Mouse (Mus musculus): Measurements from ENCODE around the gene Cd55. TPM values are rescaled to one million over a fixed set of nuclear protein-coding genes. Genes with fewer than 3 reads are reported as not detected.
A peak's percentile ranks its signal among the peaks of the same experiment; 100 is the strongest.

Cd55 gene
- polyA plus RNA-seq (2015; fragmentation: Nextera tagmentation; extraction: Ambion mirVana): 4.1 and 5.9 TPM in 2 replicates

DNA sequence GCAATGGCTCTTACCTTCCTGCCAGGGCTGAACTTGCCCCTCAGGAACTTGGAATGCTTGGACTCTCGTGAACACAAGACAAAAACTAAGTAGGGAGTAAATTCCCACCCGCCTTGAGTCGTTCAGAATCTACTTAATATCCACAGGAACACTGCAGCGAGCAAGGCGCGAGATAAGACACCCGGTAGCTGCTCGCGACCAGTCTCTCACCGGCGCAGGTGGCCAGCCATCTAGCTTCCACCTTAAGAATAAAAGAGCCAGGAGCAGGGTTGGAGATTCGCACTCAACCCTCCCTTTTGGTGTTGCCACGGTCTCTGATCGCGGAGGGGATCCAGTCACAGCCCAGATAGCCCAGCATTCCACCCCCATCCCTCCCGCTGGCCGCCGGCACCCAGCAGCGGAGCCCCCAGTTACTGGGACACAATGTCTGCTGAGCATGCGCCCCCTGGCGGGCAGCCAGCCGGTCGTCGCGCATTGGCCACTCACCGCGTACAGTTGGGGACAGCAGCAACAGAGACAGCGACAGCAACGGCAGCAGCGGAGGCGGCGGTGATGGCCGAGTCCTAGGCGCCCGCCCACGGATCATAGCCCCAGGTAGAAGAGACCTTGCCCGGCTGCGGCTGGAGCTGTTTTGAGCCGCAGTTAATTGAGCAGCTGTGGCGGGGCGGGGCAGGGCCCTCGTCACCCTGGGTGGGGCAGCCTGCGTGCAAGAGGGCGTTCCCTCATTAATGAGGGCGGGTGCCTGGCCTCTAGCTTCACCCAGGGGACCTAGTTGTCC, at the start of gene Cd55:
Gene Cd55, minus strand, starts transcription at position 661 of the 778 bp plus-strand sequence.
- no peak within 1 kb of the TSS for H3K27ac ChIP-seq (ENCODE audit: low read length)
- H3K9ac ChIP-seq (replicated peaks; ENCODE audit: low read depth, low read length): peak within 1 kb of the TSS; percentile 61
- peak; percentile 98 for ATAC-seq
- WGBS: 0% methylated on average over 45 of the region's 45 CpGs
- peak within 1 kb of the TSS; percentile 70 for H3K4me3 ChIP-seq (replicated peaks; ENCODE audit: low read length)
- peaks cover 4% of the 10 kb centered on the region; the same call in 1 of the 2 replicates for H3K4me1 ChIP-seq (replicated peaks; ENCODE audit: control insufficient read depth, insufficient read depth, low read length)
- peak within 1 kb of the TSS; percentile 76 for H3K4me2 ChIP-seq (ENCODE audit: low read length)
- H3K36me3 ChIP-seq (ENCODE audit: control insufficient read depth, insufficient read depth): no peaks in the 10 kb centered on the region
- no peaks in the 10 kb centered on the region for H3K9me3 ChIP-seq (ENCODE audit: control insufficient read depth, low read length)
- no peaks in the 10 kb centered on the region for H3K27me3 ChIP-seq (replicated peaks; ENCODE audit: control insufficient read depth, insufficient read depth, low read length)

DNA sequence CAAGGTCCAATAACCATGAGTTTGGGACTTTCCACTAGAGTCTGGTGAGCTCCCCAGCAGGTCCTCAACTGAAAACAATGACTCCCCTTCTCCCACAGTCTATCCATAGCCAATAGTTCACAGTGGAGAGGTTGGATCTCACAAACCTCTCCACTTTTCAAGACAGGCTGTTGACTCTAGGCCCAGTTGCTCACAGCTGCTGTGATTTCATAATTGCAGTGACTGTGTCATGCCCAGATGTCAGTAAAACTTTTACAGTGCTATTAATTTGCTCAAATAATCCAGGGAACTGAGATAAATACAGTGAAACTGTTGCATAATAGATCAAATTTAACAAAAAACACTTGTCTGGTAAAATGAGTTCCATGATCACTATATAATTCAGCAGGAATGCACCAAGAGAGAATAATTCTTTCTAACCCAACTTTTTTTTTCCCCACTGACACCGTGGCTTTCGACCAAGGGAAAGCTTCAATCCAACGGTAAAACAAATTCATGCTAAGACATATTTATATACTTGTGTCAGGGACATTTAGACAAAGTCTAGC, 49.4 kb upstream of the Cd55 start:
- Histone ChIP-seq H3K27ac (ENCODE audit: low read length) (no peak overlapping the region), H3K9ac (replicated peaks; ENCODE audit: low read depth, low read length) (no peak overlapping the region), H3K4me3 (replicated peaks; ENCODE audit: low read length) (no peak overlapping the region), H3K4me1 (replicated peaks; ENCODE audit: control insufficient read depth, insufficient read depth, low read length) (no peaks in the 10 kb centered on the region), H3K4me2 (ENCODE audit: low read length) (no peak overlapping the region), H3K36me3 (ENCODE audit: control insufficient read depth, insufficient read depth) (no peaks in the 10 kb centered on the region), H3K9me3 (ENCODE audit: control insufficient read depth, low read length) (no peaks in the 10 kb centered on the region), H3K27me3 (replicated peaks; ENCODE audit: control insufficient read depth, insufficient read depth, low read length) (no peaks in the 10 kb centered on the region)
- no peak for ATAC-seq
- 90% methylated on average over 3 of the region's 3 CpGs for WGBS

- H3K4me1 ChIP-seq (replicated peaks; ENCODE audit: control insufficient read depth, insufficient read depth, low read length): no peaks in the 10 kb centered on the region
- no peak overlapping the region for H3K27ac ChIP-seq (ENCODE audit: low read length)
- H3K36me3 ChIP-seq (ENCODE audit: control insufficient read depth, insufficient read depth): no peaks in the 10 kb centered on the region
- H3K27me3 ChIP-seq (replicated peaks; ENCODE audit: control insufficient read depth, insufficient read depth, low read length): no peaks in the 10 kb centered on the region
- no peak overlapping the region for H3K9ac ChIP-seq (replicated peaks; ENCODE audit: low read depth, low read length)
- no peaks in the 10 kb centered on the region for H3K9me3 ChIP-seq (ENCODE audit: control insufficient read depth, low read length)
- 62% methylated on average over 2 of the region's 2 CpGs for WGBS
- ATAC-seq: no peak
- no peak overlapping the region for H3K4me2 ChIP-seq (ENCODE audit: low read length)
- H3K4me3 ChIP-seq (replicated peaks; ENCODE audit: low read length): no peak overlapping the region
These were observed 46.4 kb upstream of the Cd55 start for GRCm38 (mm10) chr1:130508957-130509350.

GRCm38 (mm10) chr1:130508030-130508956, 45.7 kb upstream of the Cd55 start:
- Histone ChIP-seq H3K27me3 (replicated peaks; ENCODE audit: control insufficient read depth, insufficient read depth, low read length) (no peaks in the 10 kb centered on the region), H3K9ac (replicated peaks; ENCODE audit: low read depth, low read length) (no peak overlapping the region), H3K9me3 (ENCODE audit: control insufficient read depth, low read length) (no peaks in the 10 kb centered on the region), H3K4me1 (replicated peaks; ENCODE audit: control insufficient read depth, insufficient read depth, low read length) (no peaks in the 10 kb centered on the region), H3K4me3 (replicated peaks; ENCODE audit: low read length) (no peak overlapping the region), H3K27ac (ENCODE audit: low read length) (no peak overlapping the region), H3K4me2 (ENCODE audit: low read length) (no peak overlapping the region), H3K36me3 (ENCODE audit: control insufficient read depth, insufficient read depth) (no peaks in the 10 kb centered on the region)
- WGBS: 55% methylated on average over 6 of the region's 6 CpGs
- no peak for ATAC-seq

DNA sequence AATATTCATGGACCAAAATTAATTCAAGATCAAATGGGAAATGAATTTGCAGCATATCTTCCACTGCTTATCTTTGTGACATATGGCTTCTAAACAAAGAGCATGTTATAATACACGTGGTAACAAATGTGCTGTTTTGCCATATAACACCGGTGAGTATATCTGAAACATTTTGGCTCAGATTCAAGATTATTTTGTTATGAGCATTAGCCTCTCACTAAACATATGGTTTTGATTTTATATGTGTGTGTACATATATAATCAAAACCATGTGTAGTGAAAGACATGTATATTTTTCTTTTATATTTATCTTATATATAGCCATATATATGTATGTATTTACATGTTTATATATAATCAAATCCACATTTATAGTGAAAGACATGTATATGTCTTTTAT, 44.9 kb upstream of the Cd55 start:
- H3K9ac ChIP-seq (replicated peaks; ENCODE audit: low read depth, low read length): no peak overlapping the region
- ATAC-seq: no peak

DNA sequence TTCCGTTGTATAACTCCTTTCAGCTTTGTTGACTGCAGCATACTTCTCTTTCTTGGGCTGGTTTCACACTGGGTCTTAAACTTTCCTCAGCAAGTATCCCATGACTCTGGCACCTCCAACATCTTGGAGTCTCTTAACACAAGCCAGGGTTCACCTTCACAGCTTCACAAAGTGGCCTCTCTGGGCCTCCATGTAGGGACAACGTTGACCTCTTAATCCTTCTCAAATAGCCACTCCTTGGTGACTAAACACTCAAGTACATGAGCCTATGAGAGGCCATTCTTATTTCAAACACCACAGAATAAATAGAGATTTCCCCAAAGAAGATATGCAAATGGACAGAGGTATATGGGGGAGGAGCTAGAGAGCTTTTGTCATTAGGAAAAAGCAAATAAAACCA, 37.4 kb upstream of the Cd55 start:
- Histone ChIP-seq H3K4me3 (replicated peaks; ENCODE audit: low read length) (no peak overlapping the region), H3K4me2 (ENCODE audit: low read length) (no peak overlapping the region), H3K27ac (ENCODE audit: low read length) (no peak overlapping the region), H3K27me3 (replicated peaks; ENCODE audit: control insufficient read depth, insufficient read depth, low read length) (no peaks in the 10 kb centered on the region), H3K4me1 (replicated peaks; ENCODE audit: control insufficient read depth, insufficient read depth, low read length) (no peaks in the 10 kb centered on the region), H3K36me3 (ENCODE audit: control insufficient read depth, insufficient read depth) (no peaks in the 10 kb centered on the region), H3K9me3 (ENCODE audit: control insufficient read depth, low read length) (no peaks in the 10 kb centered on the region), H3K9ac (replicated peaks; ENCODE audit: low read depth, low read length) (no peak overlapping the region)
- ATAC-seq: no peak
- WGBS: 80% methylated on average over 2 of the region's 2 CpGs

More for the DNA sequence above, 44.9 kb upstream of the Cd55 start:
- WGBS: 66% methylated on average over 2 of the region's 2 CpGs
- Histone ChIP-seq H3K4me2 (ENCODE audit: low read length) (no peak overlapping the region), H3K9me3 (ENCODE audit: control insufficient read depth, low read length) (no peaks in the 10 kb centered on the region), H3K27ac (ENCODE audit: low read length) (no peak overlapping the region), H3K27me3 (replicated peaks; ENCODE audit: control insufficient read depth, insufficient read depth, low read length) (no peaks in the 10 kb centered on the region), H3K4me1 (replicated peaks; ENCODE audit: control insufficient read depth, insufficient read depth, low read length) (no peaks in the 10 kb centered on the region), H3K36me3 (ENCODE audit: control insufficient read depth, insufficient read depth) (no peaks in the 10 kb centered on the region), H3K4me3 (replicated peaks; ENCODE audit: low read length) (no peak overlapping the region)

DNA sequence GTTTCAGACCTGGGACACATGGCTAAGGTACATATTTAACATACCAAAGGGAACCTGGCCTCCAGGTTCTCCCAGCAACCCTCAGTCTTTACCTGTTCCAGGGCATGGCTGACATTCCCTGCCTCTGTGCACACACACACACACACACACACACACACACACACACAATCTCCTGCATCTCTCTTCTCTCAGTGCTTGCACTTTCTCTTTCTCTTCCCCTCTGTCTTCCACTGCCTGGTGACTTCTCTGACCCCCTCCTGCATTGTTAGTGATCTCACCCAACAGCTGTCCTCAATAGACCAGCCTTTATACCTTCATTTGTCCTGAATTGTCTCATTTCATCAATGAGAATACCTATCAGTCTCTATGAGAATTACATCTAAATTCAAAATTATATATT, 35.8 kb upstream of the Cd55 start:
- H3K27ac ChIP-seq (ENCODE audit: low read length): no peak overlapping the region
- no peak for ATAC-seq
- no peak overlapping the region for H3K4me2 ChIP-seq (ENCODE audit: low read length)
- no peaks in the 10 kb centered on the region for H3K4me1 ChIP-seq (replicated peaks; ENCODE audit: control insufficient read depth, insufficient read depth, low read length)
- no peaks in the 10 kb centered on the region for H3K27me3 ChIP-seq (replicated peaks; ENCODE audit: control insufficient read depth, insufficient read depth, low read length)
- no peak overlapping the region for H3K4me3 ChIP-seq (replicated peaks; ENCODE audit: low read length)
- H3K9ac ChIP-seq (replicated peaks; ENCODE audit: low read depth, low read length): no peak overlapping the region
- H3K36me3 ChIP-seq (ENCODE audit: control insufficient read depth, insufficient read depth): no peaks in the 10 kb centered on the region
- no peaks in the 10 kb centered on the region for H3K9me3 ChIP-seq (ENCODE audit: control insufficient read depth, low read length)

- Histone ChIP-seq H3K27me3 (replicated peaks; ENCODE audit: control insufficient read depth, insufficient read depth, low read length) (no peaks in the 10 kb centered on the region), H3K9ac (replicated peaks; ENCODE audit: low read depth, low read length) (no peak overlapping the region), H3K4me3 (replicated peaks; ENCODE audit: low read length) (no peak overlapping the region), H3K4me1 (replicated peaks; ENCODE audit: control insufficient read depth, insufficient read depth, low read length) (no peaks in the 10 kb centered on the region), H3K9me3 (ENCODE audit: control insufficient read depth, low read length) (peaks cover 3% of the 10 kb centered on the region; the same call in 1 of the 2 replicates), H3K36me3 (ENCODE audit: control insufficient read depth, insufficient read depth) (no peaks in the 10 kb centered on the region), H3K4me2 (ENCODE audit: low read length) (no peak overlapping the region), H3K27ac (ENCODE audit: low read length) (no peak overlapping the region)
- no peak for ATAC-seq
- WGBS: 92% methylated on average over 10 of the region's 10 CpGs
These were observed 24.4 kb upstream of the Cd55 start for GRCm38 (mm10) chr1:130486816-130487545.
